Mouse (Mus musculus): ENCODE results near the gene Camk1d.

DNA sequence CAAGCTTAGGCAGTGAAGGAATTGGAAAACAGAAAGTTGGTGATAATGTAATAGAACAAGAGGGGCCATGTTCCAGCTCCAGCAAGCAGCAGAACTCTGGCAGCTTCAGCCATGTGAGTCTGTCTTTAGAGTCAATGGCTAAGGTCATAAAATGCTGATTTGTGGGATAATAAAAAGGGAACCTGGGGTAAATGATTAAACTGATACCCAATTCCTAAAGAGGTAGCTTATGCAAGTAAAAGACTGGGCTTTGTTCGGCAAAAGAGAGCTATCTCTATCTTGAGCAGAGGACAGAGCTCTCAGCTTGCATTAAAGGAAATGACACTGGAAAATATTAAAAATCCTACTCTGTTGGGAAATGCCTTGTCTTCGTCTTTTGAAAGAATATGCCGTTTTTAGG is 456.1 kb downstream of the Camk1d start:
- no peak for TF ChIP-seq CTCF (IDR thresholded peaks at IDR 0.05; ENCODE audit: low read depth)
- no peak for TF ChIP-seq EP300 (IDR thresholded peaks at IDR 0.05; ENCODE audit: low read depth)

All from liver, embryonic 14.5 days (tissue).